Mouse (Mus musculus): ENCODE data around the gene Kctd8.

Gene Kctd8

GRCm38 (mm10) chr5:69159897-69160509, 181.5 kb downstream of the Kctd8 start:
- no peak for DNase-seq (ENCODE audit: low spot score in 2 of 2)

GRCm38 (mm10) chr5:69156489-69156888, 185.0 kb downstream of the Kctd8 start:
- no peak for DNase-seq (ENCODE audit: low spot score in 2 of 2)

GRCm38 (mm10) chr5:69145827-69146226, 195.7 kb downstream of the Kctd8 start:
- no peak for DNase-seq (ENCODE audit: low spot score in 2 of 2)

GRCm38 (mm10) chr5:69141082-69141481, 200.4 kb downstream of the Kctd8 start:
- no peak for DNase-seq (ENCODE audit: low spot score in 2 of 2)

- no peak for DNase-seq (ENCODE audit: low spot score in 2 of 2)
These were observed 232.8 kb downstream of the Kctd8 start for GRCm38 (mm10) chr5:69108718-69109117.

GRCm38 (mm10) chr5:69088912-69089311, 252.6 kb downstream of the Kctd8 start:
- DNase-seq (ENCODE audit: low spot score in 2 of 2) = no peak
